Mouse (Mus musculus) kidney, postnatal 14 days (tissue): ENCODE results near the gene Rgs19.

ENCODE experiments used
- DNase-seq: peaks from one replicate; pipeline ENCODE4 v3.0.0; 2022; ENCODE audit warnings: mixed read lengths

Rgs19 gene

GRCm38 (mm10) chr2:181681978-181682377 lies 11.8 kb downstream of the Rgs19 start:
- DNase-seq = no peak

- DNase-seq = peak; percentile 21
Measured at GRCm38 (mm10) chr2:181680716-181681117, 13.1 kb downstream of the Rgs19 start.

- peak; percentile 88 for DNase-seq
Measured at GRCm38 (mm10) chr2:181679951-181680715, 13.6 kb downstream of the Rgs19 start, which contains the start of gene Tcea2. Gene Tcea2 (plus strand): TSS chr2:181680310.

GRCm38 (mm10) chr2:181678780-181679179 lies 15.0 kb downstream of the Rgs19 start:
- DNase-seq = peak; percentile 90

GRCm38 (mm10) chr2:181677755-181678098 lies 16.1 kb downstream of the Rgs19 start:
- peak; percentile 69 for DNase-seq

GRCm38 (mm10) chr2:181677096-181677754 lies 16.6 kb downstream of the Rgs19 start:
- peak; percentile 71 for DNase-seq

- peak; percentile 48 for DNase-seq
Measured at GRCm38 (mm10) chr2:181676424-181676823, 17.4 kb downstream of the Rgs19 start.

GRCm38 (mm10) chr2:181675454-181675853 lies 18.3 kb downstream of the Rgs19 start:
- DNase-seq = peak; percentile 86

GRCm38 (mm10) chr2:181674934-181675333 lies 18.8 kb downstream of the Rgs19 start:
- no peak for DNase-seq

- peak; percentile 15 for DNase-seq
Measured at GRCm38 (mm10) chr2:181673501-181673900, 20.3 kb downstream of the Rgs19 start.

- no peak for DNase-seq
Measured at GRCm38 (mm10) chr2:181671984-181672383, 21.8 kb downstream of the Rgs19 start.

GRCm38 (mm10) chr2:181671326-181671725 lies 22.5 kb downstream of the Rgs19 start, which contains the start of gene Sox18:
Gene Sox18 (minus strand): TSS chr2:181671640.
- peak; percentile 81 for DNase-seq

- no peak for DNase-seq
Measured at GRCm38 (mm10) chr2:181670913-181671311, 22.9 kb downstream of the Rgs19 start.

- peak; percentile 36 for DNase-seq
Measured at GRCm38 (mm10) chr2:181670285-181670912, 23.4 kb downstream of the Rgs19 start.

GRCm38 (mm10) chr2:181663298-181663630 lies 30.5 kb downstream of the Rgs19 start:
- peak; percentile 79 for DNase-seq

GRCm38 (mm10) chr2:181662620-181663297 lies 31.0 kb downstream of the Rgs19 start:
- DNase-seq = peak; percentile 69

- peak; percentile 92 for DNase-seq
Measured at GRCm38 (mm10) chr2:181659609-181660055, 34.1 kb downstream of the Rgs19 start.

- DNase-seq = peak; percentile 80
Measured at GRCm38 (mm10) chr2:181658930-181659555, 34.7 kb downstream of the Rgs19 start.

- DNase-seq = no peak
Measured at GRCm38 (mm10) chr2:181658528-181658927, 35.2 kb downstream of the Rgs19 start.

- DNase-seq = no peak
Measured at GRCm38 (mm10) chr2:181657441-181657840, 36.3 kb downstream of the Rgs19 start.

GRCm38 (mm10) chr2:181656734-181657133 lies 37.0 kb downstream of the Rgs19 start, which contains the start of gene Gm29797:
Gene Gm29797 (plus strand): TSS chr2:181657034.
- DNase-seq = no peak

GRCm38 (mm10) chr2:181653523-181653922 lies 40.3 kb downstream of the Rgs19 start:
- no peak for DNase-seq

- DNase-seq = no peak
Measured at GRCm38 (mm10) chr2:181653065-181653464, 40.7 kb downstream of the Rgs19 start.
